Mouse (Mus musculus): ENCODE results near the gene Lrrc45.
A peak's percentile ranks its signal among the peaks of the same experiment; 100 is the strongest.
"Not testable (repeated sequence)": the region's sequence is repeated elsewhere in the genome, so short reads cannot be mapped to it uniquely, and the experiment has no call there.

Lrrc45 gene

DNA sequence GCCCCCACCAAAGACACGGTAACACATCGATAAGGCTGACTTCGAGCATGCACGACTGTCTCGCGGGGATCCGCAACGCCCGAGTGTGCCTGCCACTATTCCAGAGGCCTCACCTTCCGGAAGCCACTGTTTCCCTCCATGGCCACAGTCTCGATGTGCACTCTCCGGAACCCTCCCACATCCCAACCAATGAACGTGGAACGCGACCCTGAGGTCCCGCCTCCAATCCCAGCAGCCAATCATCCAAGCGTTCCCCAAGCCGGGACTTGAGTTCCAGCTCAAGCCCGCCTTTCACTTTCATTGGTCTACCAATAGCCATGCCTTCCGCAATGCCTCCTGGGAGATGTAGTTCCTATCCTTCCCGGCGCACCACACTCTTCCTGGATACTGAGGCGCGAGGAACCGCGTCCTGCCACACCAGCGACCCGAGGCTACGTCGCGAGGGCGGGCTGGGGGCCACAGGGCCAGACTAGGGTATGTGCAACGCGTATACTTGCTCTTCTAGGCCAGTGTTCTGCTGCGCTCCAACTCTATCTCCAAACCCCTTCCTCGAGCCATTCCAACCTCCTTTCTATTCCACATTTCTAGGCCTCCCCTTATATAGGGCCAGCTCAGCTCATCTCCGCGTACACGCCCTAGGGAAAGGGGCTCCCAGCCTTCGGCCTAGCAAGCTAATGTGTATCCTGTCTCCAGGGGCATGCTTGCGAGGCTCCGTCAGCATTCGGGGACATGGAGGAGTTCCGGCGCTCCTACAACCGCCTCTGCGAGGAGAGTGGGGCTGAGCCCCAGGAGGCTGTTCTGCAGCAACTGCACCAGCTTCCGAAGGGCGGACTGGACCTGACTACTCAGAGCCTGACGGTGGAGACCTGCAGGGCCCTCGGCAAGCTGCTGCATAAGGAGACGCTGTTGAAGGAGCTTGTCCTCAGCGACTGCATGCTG lies at the start of gene Lrrc45, which contains the start of gene Cenpx:
Gene Lrrc45, plus strand, starts transcription at position 346 of the 939 bp plus-strand sequence.
Gene Cenpx, minus strand, starts transcription at position 159 of the 939 bp plus-strand sequence.
- peak; percentile 94 to 97 for DNase-seq (ENCODE audit: low spot score in 2 of 2)

DNA sequence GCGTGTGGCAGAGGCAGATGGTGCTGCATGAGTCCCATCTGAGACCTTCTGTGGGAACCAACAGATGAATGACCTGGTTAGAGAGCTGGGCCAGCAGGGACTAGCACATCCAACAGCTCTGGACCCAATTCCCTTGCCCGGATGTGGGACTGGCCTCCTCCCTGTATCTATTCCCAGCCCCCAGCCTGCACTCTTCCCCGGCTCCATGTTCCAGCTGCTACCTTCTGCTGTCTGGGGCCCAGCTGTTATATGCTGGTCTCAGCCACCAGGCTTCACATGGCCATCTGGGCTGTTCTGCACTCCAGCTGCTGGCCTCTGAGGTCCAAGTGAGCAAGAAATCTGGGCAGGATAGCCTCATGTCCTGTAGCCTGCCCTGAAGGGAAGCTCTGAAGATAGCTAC lies 48.3 kb upstream of the Lrrc45 start:
- DNase-seq (ENCODE audit: low spot score in 2 of 2), result no peak

DNA sequence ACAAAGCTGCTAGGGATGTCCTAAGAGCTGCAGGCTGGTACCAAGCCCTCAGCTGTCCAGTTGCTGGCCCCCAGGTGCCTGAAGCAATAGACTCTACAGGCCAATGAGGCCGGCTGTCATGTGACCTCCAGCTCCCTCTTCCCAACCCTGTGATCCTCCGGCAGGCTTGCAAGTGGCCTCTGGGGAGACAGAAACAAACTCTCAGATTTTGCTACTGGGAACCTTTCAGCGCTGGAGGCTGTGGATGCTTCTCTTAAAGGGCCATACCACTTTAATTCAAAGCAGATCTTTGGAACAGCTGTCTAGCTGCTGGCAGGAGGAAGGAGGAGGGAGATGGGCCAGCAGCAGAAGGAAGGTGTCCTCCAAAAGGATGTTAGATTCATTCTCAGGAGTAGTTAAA lies 47.1 kb upstream of the Lrrc45 start:
- no peak for DNase-seq (ENCODE audit: low spot score in 2 of 2)

DNA sequence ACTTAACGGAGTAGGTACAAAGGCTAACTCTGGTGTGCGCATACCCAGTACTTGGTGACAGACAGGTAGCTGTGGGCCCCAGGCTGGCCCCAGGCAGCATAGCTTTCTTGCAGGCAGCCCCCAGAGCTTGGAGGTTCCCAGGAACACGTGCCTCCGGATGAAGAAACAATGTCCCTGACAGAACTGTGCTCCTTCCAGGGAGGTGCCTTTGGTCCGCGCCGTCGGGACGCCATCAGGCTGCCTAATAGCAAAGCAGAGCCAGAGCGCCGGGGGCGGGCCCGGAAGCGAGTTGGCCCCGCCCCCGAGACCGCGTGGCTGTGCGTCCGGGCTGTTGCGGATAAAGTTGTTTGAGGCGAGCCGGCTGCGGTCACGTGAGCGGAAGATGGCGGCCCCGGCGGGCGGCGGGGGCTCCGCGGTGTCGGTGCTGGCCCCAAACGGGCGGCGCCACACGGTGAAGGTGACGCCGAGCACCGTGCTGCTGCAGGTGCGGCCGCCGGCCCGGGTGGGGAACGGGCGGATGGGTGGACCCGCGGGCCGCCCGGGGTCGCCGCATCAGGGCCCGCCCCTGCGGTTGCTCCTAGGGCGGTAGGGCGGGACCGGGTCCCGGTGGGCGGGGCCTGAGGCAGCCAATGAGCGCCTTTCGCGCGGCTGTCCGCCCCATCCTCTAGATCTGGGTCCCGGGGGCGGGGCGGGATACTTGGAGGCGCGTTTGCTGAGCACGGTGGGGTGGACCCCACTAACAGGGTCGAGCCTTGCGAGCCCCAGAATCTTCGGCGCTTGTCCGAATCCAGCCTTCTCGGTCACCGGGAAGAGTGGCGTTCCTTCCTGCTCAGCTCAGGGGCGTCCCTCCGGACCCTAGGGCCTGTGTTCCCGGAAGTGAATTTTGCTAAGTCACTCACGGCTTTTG lies 40.8 kb upstream of the Lrrc45 start, which contains the start of gene Aspscr1:
Gene Aspscr1, plus strand, starts transcription at position 287 of the 907 bp plus-strand sequence.
- peak; percentile 94 to 95 for DNase-seq (ENCODE audit: low spot score in 2 of 2)

DNA sequence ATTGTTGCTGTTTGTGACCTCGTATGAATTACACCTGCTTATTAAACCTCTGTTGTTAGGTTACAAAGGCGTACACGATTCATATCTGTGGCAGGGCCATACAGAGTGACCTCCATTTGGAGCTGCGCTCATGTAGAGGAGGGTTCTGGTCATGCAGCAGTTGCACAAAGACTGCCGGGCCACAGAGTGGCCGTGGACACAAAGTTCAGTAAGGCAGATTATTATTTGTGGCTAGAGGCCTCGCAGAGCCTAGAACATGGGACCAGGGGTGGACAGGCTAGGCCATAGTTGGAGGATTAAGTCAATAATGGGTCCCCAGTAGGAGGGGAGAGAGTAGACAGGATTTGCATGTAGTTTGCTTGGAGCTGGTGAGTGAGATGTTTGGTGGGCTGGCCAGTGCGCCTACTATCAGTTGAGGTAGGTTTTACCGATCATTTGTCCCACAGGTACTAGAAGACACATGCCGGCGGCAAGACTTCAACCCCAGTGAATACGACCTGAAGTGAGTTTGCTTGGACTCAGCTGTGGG lies 40.1 kb upstream of the Lrrc45 start:
- no peak for DNase-seq (ENCODE audit: low spot score in 2 of 2)

DNA sequence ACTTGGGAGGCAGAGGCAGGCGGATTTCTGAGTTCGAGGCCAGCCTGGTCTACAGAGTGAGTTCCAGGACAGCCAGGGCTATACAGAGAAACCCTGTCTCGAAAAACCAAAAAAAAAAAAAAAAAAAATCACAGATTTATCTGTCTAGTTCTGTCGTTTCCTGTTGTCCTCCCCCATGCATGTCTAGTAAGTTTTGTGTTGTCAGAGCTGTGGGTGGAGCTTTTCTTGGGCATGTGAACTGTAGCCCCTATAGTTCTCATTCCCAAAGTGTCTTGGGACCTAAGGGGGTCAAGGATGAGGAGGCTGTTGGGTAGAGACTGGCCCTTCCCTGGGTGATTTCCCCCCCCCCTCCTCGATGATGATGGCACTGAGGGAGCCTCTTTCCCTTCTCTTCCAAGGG lies 37.9 kb upstream of the Lrrc45 start:
- DNase-seq (ENCODE audit: low spot score in 2 of 2), result not testable (repeated sequence)

DNA sequence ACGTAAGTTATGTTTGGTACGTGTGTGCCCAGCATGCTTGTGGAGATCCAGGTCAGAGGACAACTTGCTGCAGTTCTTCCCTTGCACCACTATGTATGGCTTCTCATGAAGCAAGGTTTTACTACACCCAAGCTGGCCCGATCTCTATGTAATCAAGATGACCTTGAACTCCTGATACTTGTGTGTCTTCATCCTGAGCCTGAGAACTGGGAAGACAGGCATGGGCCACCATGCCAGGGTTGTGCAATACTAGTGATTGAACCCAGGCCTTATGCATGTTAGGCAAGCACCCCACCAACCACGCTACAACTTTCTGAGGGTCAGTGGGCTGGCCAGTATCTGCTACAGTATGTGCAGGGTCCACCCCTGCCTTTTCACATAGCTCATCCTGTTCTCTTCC lies 36.8 kb upstream of the Lrrc45 start:
- DNase-seq (ENCODE audit: low spot score in 2 of 2), result no peak

DNA sequence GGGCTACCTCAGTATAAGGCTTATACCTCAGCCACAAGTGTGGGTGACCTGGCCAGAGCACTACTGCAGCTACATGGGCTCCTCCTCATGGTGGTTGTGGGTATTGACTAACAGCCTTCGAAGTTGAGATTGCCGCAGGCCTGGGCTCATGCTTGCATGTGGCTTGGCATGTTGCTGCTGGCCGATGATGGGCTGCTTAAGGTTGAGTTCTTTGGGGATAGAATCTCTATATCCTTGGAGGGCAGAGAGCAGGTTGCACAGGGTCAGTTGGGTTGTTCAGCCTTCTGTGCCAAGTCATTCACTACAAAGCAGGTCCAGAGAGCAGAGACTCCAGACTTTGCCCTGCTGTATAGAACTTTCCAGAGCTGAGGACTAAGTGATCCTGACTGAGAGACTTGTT lies 33.8 kb upstream of the Lrrc45 start:
- no peak for DNase-seq (ENCODE audit: low spot score in 2 of 2)

DNA sequence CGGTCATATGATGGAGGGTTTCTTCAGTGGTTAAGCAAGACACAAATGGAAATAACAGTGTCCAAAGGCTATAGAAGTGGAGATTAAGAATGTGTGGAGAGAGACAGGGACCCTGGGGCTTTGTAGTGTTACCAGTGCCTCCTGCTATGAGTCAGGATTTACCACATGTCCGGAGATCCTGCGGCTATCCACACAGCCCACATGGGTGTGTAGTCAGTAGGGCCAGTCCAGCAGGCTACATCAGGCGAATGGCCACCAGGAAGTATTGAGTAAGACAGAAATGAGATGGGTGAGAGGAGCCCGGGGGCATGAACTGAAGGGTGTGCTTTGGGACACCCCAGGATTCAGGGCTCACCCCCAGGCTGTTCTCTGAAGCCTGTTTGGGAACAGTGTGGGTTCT lies 31.0 kb upstream of the Lrrc45 start:
- DNase-seq (ENCODE audit: low spot score in 2 of 2), result no peak

DNA sequence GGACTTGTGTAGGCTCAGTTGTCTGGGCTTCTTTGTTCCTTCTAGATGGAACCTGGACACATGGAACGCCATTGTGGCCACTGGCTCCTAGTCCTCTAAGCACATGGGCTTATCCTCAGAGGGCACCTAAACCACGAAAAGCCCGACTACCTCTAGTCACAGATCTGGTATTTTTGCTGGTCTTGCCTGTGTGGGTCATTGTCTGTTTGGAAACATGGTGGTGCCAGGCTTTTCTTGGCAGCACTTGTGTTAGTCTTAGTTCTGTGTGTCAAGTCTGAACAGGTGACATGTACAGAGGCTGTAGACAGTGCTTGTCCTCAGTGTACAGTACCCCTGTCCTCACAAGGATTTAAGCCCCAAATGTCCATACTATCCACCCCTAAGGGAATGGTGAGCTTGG lies 30.2 kb upstream of the Lrrc45 start:
- no peak for DNase-seq (ENCODE audit: low spot score in 2 of 2)

DNA sequence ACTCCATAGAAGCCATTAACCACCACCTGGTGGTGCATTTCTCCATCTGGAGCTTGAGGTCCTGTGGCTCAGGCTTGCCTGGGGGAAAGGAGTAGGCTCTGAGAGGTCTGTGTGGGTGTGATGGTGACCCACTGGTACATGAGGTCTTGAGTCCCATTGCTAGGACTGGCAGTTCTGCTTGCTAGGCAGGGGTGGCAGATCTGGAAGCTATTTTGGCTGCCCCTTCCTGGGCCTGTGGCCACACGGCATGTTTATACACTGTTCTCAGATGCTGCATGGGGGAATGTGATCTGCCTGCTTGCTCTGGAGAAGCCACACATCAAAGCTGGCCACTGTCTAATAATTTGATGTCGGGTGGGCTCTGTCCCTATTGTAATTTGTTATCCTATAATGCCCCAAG lies 29.6 kb upstream of the Lrrc45 start:
- no peak for DNase-seq (ENCODE audit: low spot score in 2 of 2)

DNA sequence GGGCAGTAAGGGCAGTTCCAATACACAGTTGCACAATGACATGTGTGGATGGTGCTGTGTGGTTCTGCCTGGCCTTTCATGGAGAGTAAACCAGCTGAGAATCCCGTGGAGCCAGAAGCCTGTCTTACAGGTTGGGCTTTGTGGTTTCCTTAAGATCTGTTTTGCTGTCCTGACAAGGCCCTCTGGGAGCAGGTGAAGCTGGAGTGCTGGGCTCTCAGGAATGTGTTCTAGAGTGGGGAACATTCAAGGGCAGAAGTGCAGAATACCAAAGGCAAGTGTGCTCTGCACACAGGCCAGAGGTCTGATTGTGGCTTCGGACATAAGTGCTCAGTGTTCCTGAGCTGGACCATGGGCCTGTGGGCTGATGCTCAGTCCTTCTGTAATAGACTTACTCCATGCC lies 29.1 kb upstream of the Lrrc45 start:
- DNase-seq (ENCODE audit: low spot score in 2 of 2), result no peak

DNA sequence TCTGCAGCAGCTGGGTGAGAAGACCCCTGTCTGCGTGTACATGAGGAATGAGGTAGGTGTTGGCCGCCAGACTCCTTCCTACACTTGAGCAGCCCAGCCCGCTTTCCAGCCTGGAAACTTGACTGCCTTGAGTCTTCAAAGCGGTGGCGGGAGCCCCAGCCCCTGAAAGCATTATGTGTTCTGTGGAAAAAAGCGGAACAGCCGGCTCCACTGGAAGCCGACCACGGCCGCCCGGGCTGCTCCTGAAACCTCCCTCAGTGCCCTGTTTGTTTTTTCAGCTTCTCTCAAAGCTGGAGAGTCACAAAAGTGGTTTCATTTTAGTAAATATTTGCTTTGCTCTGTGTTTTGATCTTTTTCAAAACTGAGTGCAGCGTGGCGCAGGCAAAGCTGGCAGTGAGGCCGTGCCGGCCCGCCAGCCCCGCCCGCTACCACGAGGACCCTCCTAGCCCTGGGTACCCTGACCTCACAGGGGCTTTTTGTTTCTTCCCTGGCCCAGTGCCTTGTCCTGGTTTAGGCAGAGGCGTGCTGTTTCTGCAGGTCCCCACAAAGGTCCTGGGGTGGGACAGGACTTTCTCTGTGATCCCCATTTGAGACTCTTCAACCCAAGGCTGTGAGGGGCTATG lies 27.0 kb upstream of the Lrrc45 start:
- DNase-seq (ENCODE audit: low spot score in 2 of 2), result peak in 1 of 2 experiments; percentile 32

DNA sequence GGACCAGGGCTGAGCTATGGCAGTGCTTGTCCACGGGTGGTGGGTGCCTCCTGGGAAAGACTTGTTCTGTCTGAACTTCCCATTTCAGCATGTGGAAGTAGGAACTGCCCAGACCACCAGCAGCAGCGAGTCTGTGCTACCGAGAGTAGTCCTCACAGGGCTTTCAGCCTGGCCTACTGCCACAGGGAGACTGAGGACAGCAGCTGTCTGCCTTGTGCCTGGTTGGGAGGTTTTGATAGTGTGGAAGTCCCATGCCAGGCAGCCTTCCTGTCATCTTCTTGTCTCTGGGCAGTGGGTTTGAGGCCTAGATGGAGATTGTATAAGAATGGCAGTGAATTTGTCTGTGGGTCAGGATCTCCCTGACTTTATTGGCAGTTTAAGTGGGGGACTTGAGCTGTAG lies 24.4 kb upstream of the Lrrc45 start:
- DNase-seq (ENCODE audit: low spot score in 2 of 2), result no peak

DNA sequence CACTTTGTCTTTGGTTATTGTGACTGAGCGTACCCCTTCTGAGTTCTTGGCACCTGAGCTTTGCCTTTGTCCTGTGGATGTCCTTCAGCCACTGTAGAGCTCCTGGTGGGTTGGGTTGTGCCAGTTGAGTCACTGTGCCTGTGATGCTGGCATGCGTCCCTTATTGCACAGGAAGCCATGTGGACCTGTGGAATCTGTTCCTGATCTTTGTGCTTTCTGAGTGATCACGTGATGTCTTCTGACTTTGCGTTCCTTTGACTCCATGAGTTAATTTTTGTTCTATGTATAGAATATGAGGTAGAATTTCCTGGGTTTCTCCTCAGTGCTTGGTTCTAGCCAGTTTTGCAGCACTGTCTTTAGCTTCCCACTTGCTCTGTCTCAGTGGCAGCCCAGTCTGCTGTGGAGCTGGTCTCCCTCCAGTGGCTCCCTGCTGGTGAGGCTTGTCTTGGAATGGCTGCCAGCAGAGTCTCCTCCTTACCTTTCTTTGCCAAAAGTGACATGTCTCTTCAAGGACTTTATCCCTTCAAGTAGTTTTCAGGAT lies 21.2 kb upstream of the Lrrc45 start:
- DNase-seq (ENCODE audit: low spot score in 2 of 2), result no peak

DNA sequence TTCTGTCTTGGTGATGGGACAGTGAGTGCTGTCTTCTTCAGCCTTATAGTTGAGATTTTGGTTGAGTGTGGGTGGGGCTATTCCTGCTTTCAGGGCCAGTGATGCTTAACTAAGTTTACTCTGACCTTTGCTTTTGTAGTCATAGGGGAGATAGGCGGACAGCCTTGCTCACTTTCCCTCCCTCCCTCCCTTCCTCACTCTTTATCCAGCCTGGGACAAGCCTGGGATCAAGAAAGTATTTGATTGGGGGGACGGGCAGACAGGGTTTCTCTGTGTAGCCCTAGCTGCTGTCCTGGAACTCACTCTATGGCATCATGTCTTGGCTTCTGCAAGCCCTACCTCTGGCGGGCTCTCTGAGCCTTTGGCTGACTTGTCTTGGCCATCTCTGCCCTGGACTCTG lies 20.3 kb upstream of the Lrrc45 start:
- no peak for DNase-seq (ENCODE audit: low spot score in 2 of 2)

DNA sequence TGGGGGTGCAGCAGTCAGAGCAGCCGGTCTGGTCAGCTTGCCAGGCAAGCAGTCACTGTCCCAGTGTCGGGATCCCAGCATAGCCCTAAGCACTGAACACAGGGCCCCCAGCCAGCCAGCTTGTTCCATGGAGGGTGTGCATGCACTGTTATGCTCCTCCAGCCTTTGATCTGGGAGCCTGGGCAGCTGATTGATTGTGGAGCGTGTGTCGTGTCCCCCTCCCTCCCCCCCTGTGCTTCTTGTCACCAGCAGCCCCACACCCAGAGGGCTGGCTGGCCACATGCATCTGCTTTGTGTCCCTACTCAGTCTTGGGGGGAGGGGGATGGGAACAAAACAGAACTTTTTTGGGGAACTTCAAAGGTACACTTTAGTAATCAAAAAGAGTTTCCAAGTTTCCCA lies 18.5 kb upstream of the Lrrc45 start:
- DNase-seq (ENCODE audit: low spot score in 2 of 2), result no peak

DNA sequence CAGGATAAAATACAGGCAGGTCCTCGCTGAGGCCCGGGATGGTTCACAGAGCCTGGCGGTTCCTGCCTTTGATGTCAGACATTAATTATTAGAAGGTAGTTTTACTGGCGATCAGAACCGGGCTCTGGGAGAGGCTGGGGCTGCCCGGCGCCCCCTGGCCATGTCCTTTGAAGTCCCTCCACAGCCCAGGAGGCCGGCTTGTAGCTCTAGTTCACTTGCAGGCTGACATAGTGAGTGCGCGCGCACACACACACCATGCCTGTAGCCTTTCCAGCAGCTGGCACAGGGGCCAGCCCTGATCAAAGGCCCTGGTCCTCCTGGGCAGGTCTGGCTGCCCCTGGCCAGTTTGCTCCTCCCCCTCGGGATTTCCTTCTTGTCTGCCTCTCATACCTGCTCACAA lies 18.1 kb upstream of the Lrrc45 start:
- no peak for DNase-seq (ENCODE audit: low spot score in 2 of 2)

DNA sequence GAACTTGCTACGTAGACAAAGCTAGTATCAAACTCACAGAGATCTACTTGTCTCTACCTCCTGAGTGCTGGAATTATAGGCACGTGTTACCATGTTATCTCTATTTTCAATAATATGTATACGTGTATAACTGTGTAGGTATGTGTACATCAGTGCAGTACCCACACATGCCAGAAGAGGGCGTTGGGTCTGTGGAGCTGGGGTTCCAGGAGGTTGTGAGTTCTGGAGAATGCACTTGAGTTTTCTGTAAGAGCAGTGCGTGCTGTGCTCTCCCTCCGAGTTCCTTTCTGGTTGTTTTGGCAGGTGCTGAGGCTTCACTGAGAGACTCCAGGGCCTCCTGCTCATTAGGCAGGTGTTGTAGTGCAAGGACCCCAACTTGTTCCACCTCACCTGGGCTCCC lies 17.2 kb upstream of the Lrrc45 start:
- no peak for DNase-seq (ENCODE audit: low spot score in 2 of 2)

DNA sequence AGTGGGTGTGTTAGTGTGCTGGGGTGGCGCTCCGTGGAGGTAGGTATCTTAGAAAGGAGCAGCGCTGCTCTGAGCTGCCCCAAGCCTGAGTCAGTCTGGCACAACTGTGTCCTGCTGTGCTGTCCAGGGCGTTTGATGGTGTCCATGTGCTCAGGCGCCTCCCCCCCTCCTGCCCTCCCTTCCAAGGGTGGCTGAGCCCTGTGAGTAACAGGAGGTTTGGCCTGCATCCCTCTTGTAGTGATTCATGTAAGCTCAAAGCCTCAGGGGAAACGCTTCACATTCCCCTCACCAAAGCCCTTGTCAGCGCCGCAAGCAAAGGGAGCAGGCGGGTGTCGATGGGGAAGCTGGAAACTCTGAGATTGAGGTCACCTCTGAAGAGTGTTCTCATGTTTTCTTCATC lies 16.0 kb upstream of the Lrrc45 start:
- DNase-seq (ENCODE audit: low spot score in 2 of 2), result peak; percentile 28 to 58

DNA sequence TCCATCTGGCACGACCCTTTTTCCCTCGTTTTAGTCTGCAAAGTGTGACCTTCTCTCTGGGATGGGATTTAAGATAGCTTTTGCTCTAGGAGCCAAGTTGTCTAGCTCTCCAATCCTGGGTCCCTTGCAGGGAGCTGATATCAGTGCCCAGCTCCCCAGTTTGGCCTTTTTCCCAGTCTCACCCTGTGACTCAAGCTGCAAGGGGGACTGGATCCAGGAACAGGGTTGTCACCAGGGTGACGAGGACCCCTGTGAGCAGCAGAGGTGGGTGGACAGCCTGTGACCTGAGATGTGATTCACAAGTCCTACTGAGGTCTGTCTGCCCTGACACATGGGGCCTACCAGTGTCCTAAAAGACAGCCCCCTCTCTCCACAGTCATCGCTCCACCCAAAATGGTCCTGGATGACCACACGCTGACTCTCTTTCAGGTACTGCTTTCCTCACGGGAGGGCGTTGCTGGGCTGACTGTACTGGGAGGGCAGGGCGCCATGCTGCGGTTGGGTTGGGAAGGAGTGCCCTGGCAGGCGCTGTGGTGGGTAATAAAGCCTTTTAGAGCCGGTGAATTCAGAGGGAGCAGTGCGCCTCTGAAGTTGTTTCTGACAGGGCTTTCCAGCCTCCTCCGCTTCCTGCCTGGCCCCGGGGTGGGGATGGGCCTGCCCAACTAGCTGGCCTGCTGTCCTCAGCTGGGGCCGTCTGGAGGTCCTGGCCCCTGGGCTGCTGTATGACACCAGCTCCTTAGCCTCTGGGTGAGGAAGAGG lies 9.8 kb upstream of the Lrrc45 start:
- no peak for DNase-seq (ENCODE audit: low spot score in 2 of 2)

All from urinary bladder, postnatal 36 days (tissue).